Comparison of ENCODE assay signal across 9 mouse cellular contexts in genomic region chr11:100145104-100145503, GRCm38 (mm10). TPM values are rescaled to one million over a fixed set of nuclear protein-coding genes. Genes with fewer than 3 reads are reported as not detected.
DNase-seq lines count a peak whose midpoint lies in the region; ATAC-seq and TF ChIP-seq lines count a peak whose summit lies in the region.
"Had no signal": no experiment of that assay in that cellular context is flagged by ENCODE, and none has a peak within 500 bp of the region (broad histone marks: within the 10 kb centered on the region; RNA-seq: fewer than 3 reads in every experiment).

No protein-coding gene starts in this region.

- WGBS in forebrain, embryonic 10.5 days: under 1% methylated on average over 20 of the region's 20 CpGs
- WGBS in kidney, embryonic 15.5 days: 1% methylated on average over 20 of the region's 20 CpGs
- 5% methylated on average over 20 of the region's 20 CpGs for WGBS in cerebellum, adult 2 months

- no peak overlapping the region for H3K9ac ChIP-seq in ES-E14 (ENCODE audit: insufficient read depth, low read depth, low read length, poor library complexity, severe bottlenecking)
- peak overlapping the region; percentile 16; the same call in 1 of the 2 replicates for H3K9ac ChIP-seq in kidney, embryonic 15.5 days

- peak overlapping the region; percentile 72 for H3K4me2 ChIP-seq in kidney, embryonic 15.5 days

- in situ Hi-C loops in ES-E14 (cut with MboI; ENCODE audit: low sequenced_read_pairs in 2 of 2, unreplicated experiment in 2 of 2): no loop called here

- H3K4me1 ChIP-seq in ES-E14 (ENCODE audit: control insufficient read depth in 2 of 2, insufficient read depth in 2 of 2, low read length in 2 of 2, poor library complexity in 1 of 2): peaks cover 3 to 4% of the 10 kb centered on the region in 2 experiments; a peak in 2 of 4 replicates
- peaks cover 18% of the 10 kb centered on the region for H3K4me1 ChIP-seq in forebrain, embryonic 10.5 days
- peaks cover 45% of the 10 kb centered on the region for H3K4me1 ChIP-seq in kidney, embryonic 15.5 days
- H3K4me1 ChIP-seq in cerebellum, adult 2 months (ENCODE audit: control insufficient read depth, insufficient read depth, low read length): no peaks in the 10 kb centered on the region; the same call in 1 of the 2 replicates

- ATAC-seq in kidney, embryonic 15.5 days (replicated peaks; ENCODE audit: low FRiP score): peak; percentile 50; the same call in 1 of the 2 replicates

- no peaks in the 10 kb centered on the region for H3K9me3 ChIP-seq in ES-E14 (ENCODE audit: control insufficient read depth, insufficient read depth, low read depth, low read length)
- no peaks in the 10 kb centered on the region for H3K9me3 ChIP-seq in forebrain, embryonic 10.5 days
- H3K9me3 ChIP-seq in kidney, embryonic 15.5 days (replicated peaks): no peaks in the 10 kb centered on the region

- peak overlapping the region; percentile 62 to 66 for H3K4me3 ChIP-seq in ES-E14 (ENCODE audit: insufficient read depth in 1 of 2, low read depth in 1 of 2, low read length in 2 of 2, poor library complexity in 1 of 2, severe bottlenecking in 1 of 2)
- H3K4me3 ChIP-seq in forebrain, embryonic 10.5 days: peak overlapping the region; percentile 52
- peak overlapping the region; percentile 42 for H3K4me3 ChIP-seq in kidney, embryonic 15.5 days (replicated peaks)
- H3K4me3 ChIP-seq in cerebellum, adult 2 months (replicated peaks; ENCODE audit: insufficient read depth, low read depth, low read length): no peak overlapping the region

- peaks cover 42% of the 10 kb centered on the region for H3K27me3 ChIP-seq in forebrain, embryonic 10.5 days (ENCODE audit: poor library complexity, severe bottlenecking)
- H3K27me3 ChIP-seq in kidney, embryonic 15.5 days: peaks cover 32% of the 10 kb centered on the region
- peaks cover 3% of the 10 kb centered on the region; the same call in 1 of the 2 replicates for H3K27me3 ChIP-seq in cerebellum, adult 2 months (ENCODE audit: control insufficient read depth, insufficient read depth, low read length)

- DNase-seq in ES-E14 (ENCODE audit: low read depth, low spot score) (no peak), adipocyte (ENCODE audit: low spot score) (no peak)
- DNase-seq in forebrain, embryonic 10.5 days (ENCODE audit: extremely low spot score, low spot score): no peak
- peak; percentile 73 for DNase-seq in lung, postnatal 10 days
- no peak for DNase-seq in cerebellum, adult 2 months
- DNase-seq in gastrocnemius, postnatal 10 days: no peak
- no peak for DNase-seq in c-Kit-positive CD71-positive TER-119-positive erythroid progenitor cells, embryonic 14.5 days (ENCODE audit: low spot score)

- no peak overlapping the region for H3K27ac ChIP-seq in ES-E14 (ENCODE audit: insufficient read depth, low read depth, low read length, poor library complexity, severe bottlenecking)
- no peak overlapping the region for H3K27ac ChIP-seq in forebrain, embryonic 10.5 days
- H3K27ac ChIP-seq in kidney, embryonic 15.5 days: 0 out of 2 replicates have a peak overlapping the region, but pooled peaks have one; percentile 32
- H3K27ac ChIP-seq in cerebellum, adult 2 months (ENCODE audit: insufficient read depth, low read length): no peak overlapping the region

- TF ChIP-seq CTCF in cerebellum, adult 2 months (IDR thresholded peaks at IDR 0.05; ENCODE audit: borderline replicate concordance, insufficient read depth, low read depth, low read length): no peak

- no peaks in the 10 kb centered on the region for H3K36me3 ChIP-seq in ES-E14 (ENCODE audit: control insufficient read depth, insufficient read depth, low read length, poor library complexity, severe bottlenecking)
- no peaks in the 10 kb centered on the region for H3K36me3 ChIP-seq in forebrain, embryonic 10.5 days (replicated peaks)
- H3K36me3 ChIP-seq in kidney, embryonic 15.5 days: no peaks in the 10 kb centered on the region

- no peak for TF ChIP-seq POLR2A in cerebellum, adult 2 months (IDR thresholded peaks at IDR 0.05; ENCODE audit: borderline replicate concordance, insufficient read depth, low read length)

TF ChIP-seq in ES-E14, 5 proteins besides CTCF, POLR2A, EP300 and RAD21:
- TF ChIP-seq HCFC1 (IDR thresholded peaks at IDR 0.05; ENCODE audit: borderline replicate concordance, insufficient read depth, low read length) (no peak), MAFK (IDR thresholded peaks at IDR 0.05; ENCODE audit: insufficient read depth, low read depth, low read length) (no peak), ZC3H11A (IDR thresholded peaks at IDR 0.05; ENCODE audit: borderline replicate concordance, low read depth, low read length) (no peak), CHD2 (IDR thresholded peaks at IDR 0.05; ENCODE audit: low read depth, low read length) (no peak), ZNF384 (IDR thresholded peaks at IDR 0.05; ENCODE audit: low read depth, low read length) (no peak)

RNA-seq across cellular contexts. Expression of gene Krt19, which starts 3.4 kb away (rescaled TPM):
- total RNA-seq in ES-E14 (2012; rRNA removed): 53.4 and 79.9 TPM in 2 replicates
- 5.3 and 5.4 TPM in 2 replicates for polyA plus RNA-seq in forebrain, embryonic 10.5 days (2016; fragmentation: Nextera tagmentation; extraction: Ambion mirVana)
- 69.7 and 75.3 TPM in 2 replicates for polyA plus RNA-seq in kidney, embryonic 15.5 days (2015; fragmentation: Nextera tagmentation; extraction: Ambion mirVana)
- 0.36 and 0.51 TPM in 2 replicates for polyA plus RNA-seq in cerebellum, adult 2 months (2012; rRNA removed)
- 1 to 10 TPM in 1 of 2 experiments, under 1 TPM in 1; 0.45 to 1.4 TPM for total RNA-seq in gastrocnemius, postnatal 10 days (2021)

RNA-seq across cellular contexts. Expression of gene Krt15, which starts 9.4 kb away (rescaled TPM):
- total RNA-seq in ES-E14 (2012; rRNA removed): 0.16 and 0.36 TPM in 2 replicates
- polyA plus RNA-seq in forebrain, embryonic 10.5 days (2016; fragmentation: Nextera tagmentation; extraction: Ambion mirVana): 0.55 and 0.77 TPM in 2 replicates
- 5.0 and 14.8 TPM in 2 replicates for polyA plus RNA-seq in kidney, embryonic 15.5 days (2015; fragmentation: Nextera tagmentation; extraction: Ambion mirVana)
- 0.08 and 0.35 TPM in 2 replicates for polyA plus RNA-seq in cerebellum, adult 2 months (2012; rRNA removed)
- total RNA-seq in gastrocnemius, postnatal 10 days (2021): not detected
- polyA plus RNA-seq: frontal cortex, adult 2 months had no signal

RNA-seq across cellular contexts. Expression of gene Krt13, which starts 23.7 kb away (rescaled TPM):
- total RNA-seq in ES-E14 (2012; rRNA removed): 0.71 and 1.1 TPM in 2 replicates
- polyA plus RNA-seq in forebrain, embryonic 10.5 days (2016; fragmentation: Nextera tagmentation; extraction: Ambion mirVana): not detected in 2 replicates
- polyA plus RNA-seq in kidney, embryonic 15.5 days (2015; fragmentation: Nextera tagmentation; extraction: Ambion mirVana): 0.51 and 0.57 TPM in 2 replicates
- polyA plus RNA-seq in cerebellum, adult 2 months (2012; rRNA removed): not detected in 2 replicates
- not detected for total RNA-seq in gastrocnemius, postnatal 10 days (2021)
- polyA plus RNA-seq: frontal cortex, adult 2 months had no signal

RNA-seq across cellular contexts. Expression of gene Krt36, which starts 39.7 kb away (rescaled TPM):
- 0.13 and 0.16 TPM in 2 replicates for total RNA-seq in ES-E14 (2012; rRNA removed)
- not detected in 2 replicates for polyA plus RNA-seq in forebrain, embryonic 10.5 days (2016; fragmentation: Nextera tagmentation; extraction: Ambion mirVana)
- polyA plus RNA-seq in kidney, embryonic 15.5 days (2015; fragmentation: Nextera tagmentation; extraction: Ambion mirVana): 0.86 and 1.2 TPM in 2 replicates
- not detected in 2 replicates for polyA plus RNA-seq in cerebellum, adult 2 months (2012; rRNA removed)
- total RNA-seq in gastrocnemius, postnatal 10 days (2021): not detected
- polyA plus RNA-seq: frontal cortex, adult 2 months had no signal

RNA-seq across cellular contexts. Expression of gene Krt9, which starts 47.9 kb away (rescaled TPM):
- 0.09 and 0.11 TPM in 2 replicates for total RNA-seq in ES-E14 (2012; rRNA removed)
- polyA plus RNA-seq in forebrain, embryonic 10.5 days (2016; fragmentation: Nextera tagmentation; extraction: Ambion mirVana): not detected in 2 replicates
- not detected in 2 replicates for polyA plus RNA-seq in kidney, embryonic 15.5 days (2015; fragmentation: Nextera tagmentation; extraction: Ambion mirVana)
- 0.62 and 1.5 TPM in 2 replicates for polyA plus RNA-seq in cerebellum, adult 2 months (2012; rRNA removed)
- not detected for total RNA-seq in gastrocnemius, postnatal 10 days (2021)

Comparison
In these comparisons a context has a peak if more than half of its experiments do, and no peak if none do; other contexts are left out.
1. RNA of gene Krt19, which starts 3.4 kb away (polyA plus RNA-seq): 69.7 to 75.3 TPM in kidney, embryonic 15.5 days; 5.3 to 5.4 TPM in forebrain, embryonic 10.5 days and 0.36 to 0.51 TPM in cerebellum, adult 2 months; every median in the first group is over 10 times any median in the second.